Mouse (Mus musculus) liver, embryonic 11.5 days (tissue): Measurements from ENCODE around the gene Nav2. TPM values are rescaled to one million over a fixed set of nuclear protein-coding genes. Genes with fewer than 3 reads are reported as not detected.

Source experiments
- ATAC-seq: fragments of 200-750 bp; cut with Nextera tagmentation; replicated peaks from 2 replicates; pipeline ENCODE4 v1.8.0; 2017; ENCODE audit warnings: moderate number of reproducible peaks, mild to moderate bottlenecking, moderate TSS enrichment, moderate library complexity; ENCODE audit not compliant: low FRiP score
- DNase-seq: peaks from one replicate; pipeline ENCODE4 v3.0.0-alpha.2; 2017; ENCODE audit warnings: low spot score
- H3K27ac ChIP-seq: fragments of 300-500 bp; sonication (generic); 2 replicates; pipeline ENCODE4 v1.5.1; 2014; ENCODE audit warnings: mild to moderate bottlenecking, low read depth, low read length, control low read depth
- H3K27me3 ChIP-seq: fragments of 300-500 bp; sonication (generic); replicated peaks from 2 replicates; pipeline ENCODE4 v1.6.1; 2014; ENCODE audit warnings: low read length, mixed read lengths; ENCODE audit not compliant: control insufficient read depth, insufficient read depth
- H3K36me3 ChIP-seq: fragments of 300-500 bp; sonication (generic); 2 replicates; pipeline ENCODE4 v1.6.1; 2014; ENCODE audit warnings: mild to moderate bottlenecking, low read length, moderate library complexity, mixed read lengths; ENCODE audit not compliant: control insufficient read depth, insufficient read depth
- H3K4me1 ChIP-seq: fragments of 300-500 bp; sonication (generic); replicated peaks from 2 replicates; pipeline ENCODE4 v1.6.1; 2014; ENCODE audit warnings: low read length, mixed read lengths; ENCODE audit not compliant: control insufficient read depth, insufficient read depth
- H3K4me2 ChIP-seq: fragments of 300-500 bp; sonication (generic); 2 replicates; pipeline ENCODE4 v1.6.1; 2014; ENCODE audit warnings: mild to moderate bottlenecking, control low read depth, moderate library complexity
- H3K4me3 ChIP-seq: fragments of 300-500 bp; sonication (generic); 2 replicates; pipeline ENCODE4 v1.5.1; 2014; ENCODE audit warnings: low read depth, low read length, control low read depth
- H3K9ac ChIP-seq: fragments of 300-500 bp; sonication (generic); 2 replicates; pipeline ENCODE4 v1.6.1; 2014; ENCODE audit warnings: low read depth, low read length, control low read depth
- H3K9me3 ChIP-seq: fragments of 300-500 bp; sonication (generic); 2 replicates; pipeline ENCODE4 v1.6.1; 2016; ENCODE audit warnings: low read length, inconsistent platforms, mixed read lengths; ENCODE audit not compliant: control insufficient read depth
- WGBS: fragments of 180-500 bp; shearing (Covaris S2); extraction: QIAGEN DNeasy Blood & Tissue Kit; methylation state at CpG from one replicate; pipeline ENCODE4 v1.1.7; 2014; 5-methylcytosine and 5-hydroxymethylcytosine counted together
- polyA plus RNA-seq: library from polyadenylated mRNA; unstranded; fragments of >200 nt; fragmentation: Nextera tagmentation; extraction: Ambion mirVana; gene quantifications from 2 replicates; pipeline ENCODE4 v1.2.1, GENCODE M21; 2014

The Nav2 gene
- polyA plus RNA-seq, 1 experiment from 2014 or later = 6.2 TPM

GRCm38 (mm10) chr7:49071141-49071567 lies 162.6 kb downstream of the Nav2 start:
- ATAC-seq = no peak
- Histone ChIP-seq H3K27ac (no peak overlapping the region), H3K4me1 (no peaks in the 10 kb centered on the region), H3K9me3 (no peaks in the 10 kb centered on the region), H3K4me2 (no peak overlapping the region), H3K4me3 (no peak overlapping the region), H3K36me3 (no peaks in the 10 kb centered on the region), H3K27me3 (no peaks in the 10 kb centered on the region), H3K9ac (no peak overlapping the region)
- DNase-seq = no peak
- 34% methylated on average over 7 of the region's 7 CpGs for WGBS

GRCm38 (mm10) chr7:49075333-49075934 lies 166.9 kb downstream of the Nav2 start:
- no peaks in the 10 kb centered on the region for H3K27me3 ChIP-seq
- no peak overlapping the region for H3K4me2 ChIP-seq
- no peak overlapping the region for H3K4me3 ChIP-seq
- no peak overlapping the region for H3K27ac ChIP-seq
- no peaks in the 10 kb centered on the region for H3K4me1 ChIP-seq
- ATAC-seq (no peak), DNase-seq (no peak)
- 61% methylated on average over 10 of the region's 10 CpGs for whole genome bisulfite sequencing
- no peaks in the 10 kb centered on the region for H3K9me3 ChIP-seq
- H3K36me3 ChIP-seq = no peaks in the 10 kb centered on the region
- H3K9ac ChIP-seq = no peak overlapping the region

GRCm38 (mm10) chr7:49076283-49076694 lies 167.8 kb downstream of the Nav2 start:
- no peaks in the 10 kb centered on the region for H3K36me3 ChIP-seq
- H3K9ac ChIP-seq = no peak overlapping the region
- H3K9me3 ChIP-seq = no peaks in the 10 kb centered on the region
- H3K27ac ChIP-seq = no peak overlapping the region
- no peak for ATAC-seq
- no peak for DNase-seq
- no peak overlapping the region for H3K4me3 ChIP-seq
- H3K27me3 ChIP-seq = no peaks in the 10 kb centered on the region
- H3K4me2 ChIP-seq = no peak overlapping the region
- no peaks in the 10 kb centered on the region for H3K4me1 ChIP-seq
- WGBS = 72% methylated on average over 8 of the region's 8 CpGs

GRCm38 (mm10) chr7:49078930-49079329 lies 170.4 kb downstream of the Nav2 start:
- H3K4me3 ChIP-seq = no peak overlapping the region
- no peaks in the 10 kb centered on the region for H3K9me3 ChIP-seq
- H3K27me3 ChIP-seq = no peaks in the 10 kb centered on the region
- DNase-seq (no peak), ATAC-seq (no peak)
- no peaks in the 10 kb centered on the region for H3K4me1 ChIP-seq
- H3K27ac ChIP-seq = no peak overlapping the region
- no peak overlapping the region for H3K4me2 ChIP-seq
- H3K9ac ChIP-seq = no peak overlapping the region
- H3K36me3 ChIP-seq = no peaks in the 10 kb centered on the region
- WGBS = 79% methylated on average over 5 of the region's 5 CpGs

GRCm38 (mm10) chr7:49082585-49083165 lies 174.2 kb downstream of the Nav2 start:
- Histone ChIP-seq H3K9ac (no peak overlapping the region), H3K4me2 (no peak overlapping the region), H3K4me3 (no peak overlapping the region), H3K27ac (no peak overlapping the region), H3K36me3 (no peaks in the 10 kb centered on the region), H3K4me1 (no peaks in the 10 kb centered on the region), H3K27me3 (no peaks in the 10 kb centered on the region), H3K9me3 (no peaks in the 10 kb centered on the region)
- DNase-seq (no peak), ATAC-seq (no peak)
- WGBS = 59% methylated on average over 4 of the region's 4 CpGs

GRCm38 (mm10) chr7:49084768-49085167 lies 176.3 kb downstream of the Nav2 start:
- no peaks in the 10 kb centered on the region for H3K27me3 ChIP-seq
- H3K9me3 ChIP-seq = no peaks in the 10 kb centered on the region
- DNase-seq = no peak
- WGBS = 56% methylated on average over 8 of the region's 8 CpGs
- no peak overlapping the region for H3K9ac ChIP-seq
- no peak overlapping the region for H3K4me2 ChIP-seq
- H3K27ac ChIP-seq = no peak overlapping the region
- ATAC-seq = no peak
- H3K4me3 ChIP-seq = no peak overlapping the region
- H3K4me1 ChIP-seq = no peaks in the 10 kb centered on the region
- no peaks in the 10 kb centered on the region for H3K36me3 ChIP-seq

- DNase-seq (no peak), ATAC-seq (no peak)
- H3K27ac ChIP-seq = no peak overlapping the region
- no peak overlapping the region for H3K4me3 ChIP-seq
- H3K4me2 ChIP-seq = no peak overlapping the region
- H3K9ac ChIP-seq = no peak overlapping the region
- peaks cover under 1% of the 10 kb centered on the region; the same call in 1 of the 2 replicates for H3K27me3 ChIP-seq
- 76% methylated on average over 10 of the region's 10 CpGs for WGBS
- H3K9me3 ChIP-seq = no peaks in the 10 kb centered on the region
- H3K4me1 ChIP-seq = no peaks in the 10 kb centered on the region
- no peaks in the 10 kb centered on the region for H3K36me3 ChIP-seq
Observed at GRCm38 (mm10) chr7:49085759-49086158, 177.2 kb downstream of the Nav2 start.

- DNase-seq = no peak
- Histone ChIP-seq H3K9me3 (no peaks in the 10 kb centered on the region), H3K36me3 (no peaks in the 10 kb centered on the region), H3K4me2 (no peak overlapping the region), H3K4me3 (no peak overlapping the region), H3K27me3 (peaks cover 7% of the 10 kb centered on the region), H3K27ac (no peak overlapping the region), H3K9ac (no peak overlapping the region), H3K4me1 (no peaks in the 10 kb centered on the region)
- no peak for ATAC-seq
- 69% methylated on average over 5 of the region's 5 CpGs for WGBS
Observed at GRCm38 (mm10) chr7:49087154-49087553, 178.6 kb downstream of the Nav2 start.
